Mouse (Mus musculus) cerebellum, postnatal 14 days (tissue): ENCODE results near the gene Tcl1.
"Not testable (repeated sequence)": the region's sequence is repeated elsewhere in the genome, so short reads cannot be mapped to it uniquely, and the experiment has no call there.

Experiments used
- DNase-seq, 2 experiments: peaks; one replicate each; pipeline ENCODE4 v3.0.0; 2021; ENCODE audit warnings: mixed read lengths in 2 of 2

The Tcl1 gene

DNA sequence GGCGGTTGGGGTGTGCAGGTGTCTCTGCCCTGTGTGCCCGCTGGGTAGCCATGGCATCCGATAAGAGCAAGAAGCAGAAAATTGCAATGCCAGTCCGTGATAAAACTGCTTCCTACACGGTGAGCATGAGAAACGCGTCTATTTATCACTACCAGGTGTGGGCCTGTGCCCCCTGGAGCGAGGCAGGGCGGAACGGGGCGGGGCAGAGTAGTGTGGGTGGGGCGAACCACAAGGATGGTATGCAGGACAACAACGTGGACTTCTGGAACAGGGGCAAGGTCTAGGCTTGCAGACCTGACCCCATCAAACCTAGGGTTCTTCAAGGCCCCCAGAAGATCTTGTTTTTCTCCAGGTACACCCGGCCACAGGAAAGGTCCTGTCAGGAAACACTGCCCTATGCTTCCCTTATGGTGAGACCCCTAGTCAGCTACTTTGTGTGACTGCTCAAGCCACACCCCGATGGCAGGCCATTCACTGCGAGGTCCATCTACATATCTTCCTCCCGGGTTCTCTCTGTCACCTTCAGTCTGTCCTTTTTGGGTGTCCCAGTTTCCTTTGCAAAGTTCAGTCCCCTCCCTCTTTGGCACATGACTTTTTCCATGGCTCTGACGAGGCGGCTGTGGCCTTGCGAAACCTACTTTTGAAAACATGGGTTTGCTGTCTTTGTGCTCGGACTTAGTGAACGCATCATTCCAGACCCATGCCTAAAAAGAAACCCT lies at the start of gene Tcl1:
Tcl1 (minus strand) TSS at position 193 of the 719 bp plus-strand sequence.
- DNase-seq = no peak

DNA sequence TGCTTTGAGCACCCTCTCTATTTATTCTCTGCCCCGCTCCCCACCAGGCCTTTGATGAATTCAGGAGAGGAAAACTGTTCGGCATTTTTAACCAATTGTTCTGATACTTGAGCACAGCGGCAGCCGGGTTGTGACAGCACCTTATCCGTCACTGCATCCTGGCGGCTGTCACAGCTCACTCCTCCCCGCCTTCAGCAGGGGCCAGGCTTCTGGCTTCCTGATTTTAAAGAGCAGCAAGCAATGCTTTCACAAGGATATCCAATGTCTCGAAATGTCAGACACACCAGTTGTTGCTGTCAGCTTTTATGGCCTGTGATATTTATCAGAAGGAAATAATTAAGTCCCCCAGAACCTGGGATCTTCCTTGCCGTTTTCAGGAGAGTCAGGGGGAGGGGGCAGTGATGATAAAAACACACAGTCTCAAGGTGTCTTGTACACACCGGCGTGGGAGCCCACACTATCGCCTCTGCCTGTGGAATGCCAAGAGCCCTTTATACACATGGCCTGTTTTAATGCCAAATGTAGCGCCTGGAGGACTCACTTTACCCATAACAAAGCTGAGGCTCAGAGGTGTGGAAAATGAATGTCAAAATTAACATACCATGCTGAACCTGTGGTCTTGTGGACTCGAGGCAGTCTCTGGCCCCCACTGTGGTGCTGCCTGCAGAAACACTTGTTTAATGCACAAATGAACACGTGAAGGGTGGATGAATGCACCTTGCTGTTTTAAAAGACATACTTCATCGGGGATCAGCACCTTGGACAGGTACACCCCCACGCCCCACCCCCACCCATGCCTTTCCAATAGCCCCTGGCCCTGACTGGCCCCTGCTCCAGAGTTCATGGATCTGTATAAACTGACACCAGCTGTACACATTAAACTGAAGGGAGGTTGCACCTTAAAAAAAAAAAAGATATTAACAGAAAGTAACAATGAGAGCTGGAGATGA lies 48.7 kb upstream of the Tcl1 start:
- no peak for DNase-seq

DNA sequence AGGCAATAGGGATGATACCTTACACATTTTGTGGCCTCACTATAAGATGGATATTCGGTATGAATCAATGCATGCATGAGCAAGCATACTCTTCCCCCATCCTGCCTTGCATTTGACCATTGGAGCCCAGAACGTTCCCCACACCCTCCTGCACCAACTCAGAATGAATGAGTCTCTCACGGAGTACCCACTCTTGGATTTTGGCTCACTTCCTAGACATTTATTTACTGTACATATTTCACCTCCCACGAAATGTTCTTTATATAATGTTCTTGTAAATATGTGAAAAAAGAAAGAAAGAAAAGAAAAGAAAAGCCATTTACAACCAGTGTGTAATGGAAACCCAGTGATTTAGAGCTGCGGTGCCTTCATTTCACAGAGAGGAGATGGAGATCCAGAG lies 44.5 kb upstream of the Tcl1 start:
- DNase-seq = no peak

DNA sequence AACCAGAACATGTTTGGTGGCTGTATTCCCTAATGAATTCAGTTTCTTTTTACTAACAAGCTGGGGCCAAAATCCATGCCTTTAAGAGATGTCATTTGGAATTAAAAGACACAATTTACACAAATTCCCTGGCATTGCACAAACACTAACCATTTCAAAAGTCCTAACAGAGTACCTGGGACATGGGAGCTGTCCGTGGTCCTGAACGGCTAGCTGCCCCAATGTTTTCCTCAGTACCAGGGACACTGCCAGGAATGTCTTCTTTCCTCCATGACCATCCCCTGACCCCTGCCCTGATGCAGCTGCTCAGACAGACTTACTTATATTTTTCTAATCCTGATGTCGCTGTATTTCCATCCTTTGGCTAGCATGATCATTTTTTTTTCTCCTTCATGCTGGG lies 43.5 kb upstream of the Tcl1 start:
- no peak for DNase-seq

DNA sequence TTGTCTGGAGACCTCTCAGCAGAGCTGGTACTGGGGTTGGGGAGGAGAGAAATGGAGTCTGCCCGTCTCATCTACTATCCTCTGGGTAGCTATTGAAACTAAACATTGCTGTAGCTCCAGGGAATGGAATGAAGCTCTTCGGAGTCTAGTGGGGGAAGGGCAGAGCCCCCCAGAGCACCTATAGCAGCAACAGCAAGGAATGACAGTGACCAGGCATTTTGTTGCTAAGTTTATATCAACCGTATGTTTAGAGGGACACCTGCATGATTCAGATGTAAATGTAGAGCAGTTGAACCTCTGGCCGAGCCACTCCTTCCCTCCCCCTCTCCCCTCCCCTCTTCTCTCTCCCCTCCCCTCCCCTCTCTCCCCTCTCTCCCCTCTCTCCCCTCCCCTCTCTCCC lies 36.6 kb upstream of the Tcl1 start:
- no peak for DNase-seq

DNA sequence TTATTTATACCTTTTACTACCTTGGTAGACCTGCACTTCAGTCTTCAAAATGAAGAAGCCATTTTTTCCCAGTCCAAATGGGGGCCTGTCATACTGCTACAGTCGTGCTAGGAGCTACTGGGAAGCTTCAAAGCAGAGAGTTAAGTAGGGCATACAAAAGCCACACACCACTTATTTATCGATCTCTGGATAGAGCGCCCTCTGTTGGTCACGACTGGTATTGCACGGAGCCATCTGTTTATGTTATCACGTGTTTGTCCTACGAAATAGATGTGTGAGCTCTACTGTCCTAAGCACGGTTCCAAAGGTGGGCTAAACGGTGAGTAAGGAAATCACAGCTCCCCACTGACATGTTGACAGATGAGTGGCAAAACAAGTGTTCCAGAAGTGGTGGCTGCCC lies 36.2 kb upstream of the Tcl1 start:
- peak; percentile 63 to 74 for DNase-seq

DNA sequence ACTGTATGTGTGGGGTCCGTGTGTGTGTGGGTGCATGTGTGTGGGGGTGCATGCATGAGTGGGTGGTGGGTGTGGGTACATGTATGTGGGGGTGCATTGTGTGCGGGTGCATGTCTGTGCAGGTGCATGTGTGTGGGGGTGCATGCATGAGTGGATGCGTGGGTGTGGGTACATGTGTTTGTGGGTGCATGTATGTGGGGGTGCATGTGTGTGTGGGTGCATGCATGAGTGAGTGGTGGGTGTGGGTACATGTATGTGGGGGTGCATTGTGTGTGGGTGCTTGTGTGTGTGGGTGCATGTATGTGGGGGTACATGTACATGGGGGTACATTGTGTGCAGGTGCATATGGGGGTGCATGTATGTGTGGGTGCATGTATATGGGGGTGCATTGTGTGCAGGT lies 31.2 kb upstream of the Tcl1 start:
- DNase-seq = no peak

DNA sequence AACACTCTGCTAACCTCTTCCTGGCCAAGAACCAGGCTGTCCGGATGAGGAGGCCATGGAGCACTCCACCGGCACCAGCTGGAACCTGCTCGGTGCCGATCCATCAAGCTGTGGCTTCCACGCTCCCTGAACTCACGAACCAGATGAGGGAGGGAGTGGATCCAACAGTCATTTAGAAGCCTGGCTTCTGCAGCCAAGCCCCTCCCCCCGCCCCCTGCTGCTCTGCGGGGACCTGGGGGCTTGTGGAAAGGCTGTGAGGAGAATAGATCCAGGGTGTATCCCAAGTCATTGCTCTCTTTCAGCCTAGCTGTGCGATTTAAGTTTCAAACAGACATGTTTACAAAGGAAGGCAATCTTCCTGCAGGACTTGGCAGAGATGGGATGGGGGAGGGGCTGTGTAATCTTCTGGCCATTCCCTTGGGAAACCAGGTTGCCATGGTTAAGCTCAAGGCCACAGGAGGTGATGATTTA lies 26.2 kb upstream of the Tcl1 start:
- DNase-seq = peak; percentile 48 to 73

DNA sequence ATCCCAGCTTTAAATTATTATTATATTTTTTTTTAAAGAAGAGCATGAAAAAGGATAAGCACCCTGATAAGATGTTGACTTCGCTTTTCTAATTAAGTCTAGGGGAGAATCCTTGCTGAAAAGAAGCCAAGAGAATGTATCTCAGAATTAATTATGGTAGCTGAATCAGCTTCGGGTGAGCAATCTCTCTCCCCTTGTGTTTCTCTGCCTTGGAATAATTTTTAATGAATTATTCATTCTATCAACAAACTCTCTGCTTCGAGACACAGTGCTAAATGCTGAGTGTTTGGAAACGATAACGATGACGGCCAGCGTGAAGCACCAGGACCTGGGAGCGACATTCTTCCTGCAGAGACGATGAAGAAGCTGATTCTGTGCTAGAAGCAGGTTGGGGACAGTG lies 16.5 kb upstream of the Tcl1 start:
- DNase-seq = no peak

DNA sequence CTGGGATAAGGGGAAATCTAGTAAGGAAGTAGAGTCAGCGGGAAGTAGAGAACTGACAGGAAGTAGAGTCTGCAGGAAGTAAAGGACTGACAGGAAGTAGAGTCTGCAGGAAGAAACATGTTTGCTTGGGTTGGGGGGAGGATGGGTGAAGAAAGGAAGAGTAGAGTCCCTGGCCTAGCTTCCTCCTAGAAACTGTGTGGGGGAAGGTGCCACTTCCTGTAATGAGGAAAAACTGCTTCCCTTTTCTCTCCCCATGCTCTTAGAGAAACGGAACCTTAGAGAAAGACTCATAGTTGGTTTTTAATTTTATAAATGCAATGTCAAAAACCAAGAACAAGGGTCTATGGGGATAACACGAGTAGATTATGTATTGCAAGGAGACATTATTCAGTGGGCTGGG lies 12.5 kb upstream of the Tcl1 start:
- DNase-seq = no peak

DNA sequence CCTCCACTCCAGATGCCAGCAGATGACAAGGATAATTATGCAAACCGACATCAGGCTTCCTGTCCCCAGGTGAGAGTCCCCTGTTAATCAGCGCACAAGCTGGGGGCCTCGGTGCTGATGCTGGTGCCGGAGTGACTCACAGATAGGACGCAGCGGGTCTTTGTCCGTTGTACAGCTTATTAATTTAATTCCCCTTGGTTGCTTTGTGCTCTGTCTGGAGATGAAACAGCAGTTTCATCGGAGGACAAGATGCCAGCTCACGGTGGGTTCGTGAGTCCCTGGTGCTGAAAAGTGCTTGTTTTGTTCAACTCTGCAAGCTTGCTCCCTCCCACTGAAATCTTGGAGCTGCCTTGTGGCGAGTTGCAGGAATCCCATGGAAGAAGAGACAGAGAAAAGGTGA lies 11.8 kb upstream of the Tcl1 start:
- DNase-seq = no peak

DNA sequence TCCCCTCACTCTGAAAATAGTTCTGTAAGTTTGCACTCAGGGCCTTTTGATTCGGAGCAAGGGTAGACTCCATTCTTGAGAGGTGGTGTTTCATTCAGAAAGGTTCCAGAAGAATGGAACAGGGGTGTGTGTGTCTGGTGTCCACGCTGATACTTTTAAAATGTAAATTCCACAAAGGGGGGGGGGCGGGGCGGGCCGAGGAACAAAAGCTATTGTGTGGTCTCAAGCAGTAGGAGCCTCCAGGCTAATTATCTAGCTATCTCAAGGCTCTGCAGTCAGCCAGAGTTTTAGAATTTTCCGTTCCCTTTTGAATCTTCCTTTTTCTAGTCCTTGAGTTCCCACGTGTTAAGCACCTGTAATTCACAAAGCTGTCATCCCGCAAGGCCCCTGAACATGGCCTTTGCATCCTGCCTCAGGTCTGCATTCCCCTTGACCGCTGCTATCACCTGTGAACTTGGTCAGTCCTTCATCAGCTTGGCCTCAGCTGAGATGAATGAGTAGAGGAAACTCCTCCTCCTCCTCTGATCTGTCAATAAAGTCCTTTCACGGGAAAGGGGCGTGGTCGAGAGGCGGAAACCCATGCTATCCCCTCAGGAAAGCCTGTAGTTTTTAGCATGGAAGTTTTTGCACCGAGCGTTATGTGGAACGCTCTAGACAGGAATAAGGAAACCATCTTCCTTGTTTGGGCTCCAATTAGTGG lies 2.2 kb upstream of the Tcl1 start:
- no peak for DNase-seq

DNA sequence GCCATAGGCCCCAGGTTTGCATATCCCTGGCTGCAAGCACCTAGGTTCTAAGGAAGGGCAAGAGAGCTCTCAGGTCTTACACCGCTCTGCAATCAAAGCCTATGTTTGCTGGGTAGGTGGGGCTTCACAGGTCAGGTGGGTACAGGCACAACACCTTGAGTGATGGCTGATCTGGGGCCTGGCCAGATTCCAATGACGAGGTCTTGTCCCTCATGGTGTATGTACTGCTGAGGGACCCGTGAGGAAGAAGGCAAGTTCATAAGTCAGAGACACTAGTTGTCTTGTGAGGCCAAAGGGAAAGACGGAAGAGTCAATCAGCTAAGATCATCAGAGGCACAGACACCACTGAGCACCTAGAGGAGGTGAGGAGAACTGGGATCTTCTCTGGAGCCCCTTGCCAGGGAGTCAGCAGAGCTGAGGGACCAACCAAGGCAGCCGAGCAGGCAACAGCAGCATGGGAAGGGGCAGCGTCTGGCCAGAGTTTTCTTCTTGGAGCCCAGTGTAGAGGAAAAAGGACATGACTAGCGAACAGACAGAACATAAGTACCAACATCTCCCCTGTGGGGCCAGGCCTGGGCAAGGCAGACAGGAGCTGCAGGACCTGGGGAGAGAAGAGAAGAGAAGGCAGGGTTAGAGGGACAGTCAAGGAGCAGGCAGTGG lies 5.4 kb downstream of the Tcl1 start:
- no peak for DNase-seq

DNA sequence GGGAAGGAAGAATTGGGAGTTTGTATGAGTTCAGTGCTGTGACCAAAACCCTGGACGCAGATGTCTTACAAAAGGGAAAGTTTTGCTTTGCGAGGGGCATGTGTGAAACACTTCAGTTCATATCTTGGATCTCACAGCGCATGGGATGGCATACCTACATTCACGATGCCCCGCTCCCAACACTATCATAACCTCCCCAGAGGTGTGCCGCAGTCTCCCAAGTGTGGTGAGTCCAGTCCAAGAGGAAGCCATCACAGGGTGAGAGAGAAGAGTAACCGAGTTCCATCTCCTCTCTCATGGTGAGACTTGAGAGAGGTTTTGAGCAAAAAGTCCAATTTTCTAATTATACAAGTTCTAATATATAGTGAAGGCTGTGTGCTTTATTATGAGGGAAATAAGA lies 13.4 kb downstream of the Tcl1 start:
- DNase-seq = no peak

DNA sequence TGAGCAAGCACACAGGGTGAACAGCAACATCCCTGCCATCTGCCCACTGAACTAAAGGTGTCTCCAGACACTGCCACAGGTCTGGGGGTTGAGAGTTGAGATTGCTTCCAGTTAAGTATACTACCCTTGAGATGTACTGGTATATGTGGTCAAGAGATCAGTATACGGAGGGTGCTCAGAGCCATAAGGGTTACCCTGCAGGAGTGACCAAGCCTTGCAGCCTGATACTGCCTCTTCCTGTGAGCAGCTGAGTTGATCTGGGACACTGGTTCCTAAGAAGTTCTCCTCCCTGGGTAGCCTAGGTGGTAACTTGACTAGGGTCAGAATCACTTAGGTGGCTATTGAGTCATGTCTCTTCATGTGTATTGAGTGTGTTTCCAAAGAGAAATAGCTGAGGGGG lies 14.2 kb downstream of the Tcl1 start:
- no peak for DNase-seq

DNA sequence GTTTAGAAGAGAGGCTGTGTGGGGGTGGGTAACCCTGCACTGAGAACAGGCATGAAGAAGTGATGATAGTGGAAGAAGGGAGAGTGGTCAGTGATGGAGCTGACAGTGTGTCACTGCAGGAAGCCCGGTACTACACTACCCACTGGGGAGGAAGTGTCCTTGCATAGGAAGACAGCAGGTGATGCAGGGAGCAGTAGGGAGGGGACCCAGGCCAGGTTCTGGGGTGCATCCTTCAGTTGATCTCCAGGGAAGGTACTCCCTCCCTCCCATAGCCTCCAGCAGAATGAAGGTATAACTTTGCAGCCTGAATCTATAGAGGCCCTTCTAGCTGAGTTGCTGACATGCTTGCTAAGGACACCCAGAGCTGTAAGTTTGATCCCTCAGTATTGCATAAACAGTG lies 15.5 kb downstream of the Tcl1 start:
- no peak for DNase-seq

DNA sequence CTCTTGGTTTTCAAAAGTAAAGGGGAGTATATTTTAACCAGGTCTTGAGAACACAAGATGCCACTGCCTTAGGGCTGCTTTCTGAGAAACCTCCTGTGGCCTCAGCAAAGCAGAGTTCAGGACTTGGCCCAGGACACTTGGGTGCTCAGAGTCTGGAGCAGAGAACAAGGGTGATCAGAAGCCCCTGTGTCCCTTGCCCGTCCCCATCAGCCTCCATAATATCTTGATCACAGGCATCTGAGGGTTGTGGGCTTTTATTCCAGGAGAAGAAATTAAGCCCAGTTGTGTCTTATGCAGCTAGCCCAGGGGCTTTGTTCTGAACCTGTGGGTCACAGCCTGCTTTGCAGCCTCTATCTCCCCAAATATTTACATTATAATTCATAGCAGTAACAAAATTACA lies 20.9 kb downstream of the Tcl1 start, which contains the start of gene Tcl1b4:
Tcl1b4 (plus strand) TSS at position 301 of the 400 bp plus-strand sequence.
- not testable (repeated sequence) for DNase-seq

DNA sequence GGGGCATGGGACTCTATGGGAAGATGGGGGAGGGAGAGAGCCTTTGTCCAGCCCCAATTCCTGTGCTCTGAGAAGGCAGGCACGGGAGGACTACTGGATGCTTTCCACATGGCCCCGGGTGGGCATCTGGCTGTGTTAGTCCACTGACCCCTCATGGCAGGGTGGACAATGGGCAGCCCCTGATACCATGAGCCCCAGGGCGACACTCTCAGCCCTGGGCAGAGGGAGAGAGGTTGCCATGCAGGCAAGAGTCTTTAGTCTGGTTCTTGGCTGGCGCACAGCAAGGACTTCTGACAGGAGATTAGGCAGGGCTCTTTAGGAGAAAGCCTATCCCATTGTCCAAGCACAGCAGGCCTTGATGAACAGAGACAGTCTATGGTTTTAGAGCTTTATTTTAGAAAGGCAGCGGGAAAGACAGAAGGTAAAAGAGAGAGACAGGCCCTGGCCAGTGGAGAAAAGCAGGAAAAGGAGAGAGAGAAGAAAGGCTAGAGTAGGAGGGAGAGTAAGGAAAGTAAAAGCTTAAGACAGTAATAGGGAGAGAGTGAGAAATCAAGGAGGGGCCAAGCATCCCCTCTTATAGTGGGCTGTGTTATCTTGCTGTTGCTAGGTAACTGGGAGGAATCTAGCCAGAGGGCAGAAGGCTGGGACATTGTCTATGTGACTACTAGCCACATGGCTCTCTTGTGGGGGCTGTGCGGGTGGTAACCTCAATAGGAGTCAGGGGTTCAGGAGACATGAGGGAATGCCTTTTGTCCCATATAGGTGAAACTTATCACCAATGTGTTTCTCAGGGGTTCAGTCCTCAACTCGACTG lies 22.7 kb downstream of the Tcl1 start:
- DNase-seq = not testable (repeated sequence)

DNA sequence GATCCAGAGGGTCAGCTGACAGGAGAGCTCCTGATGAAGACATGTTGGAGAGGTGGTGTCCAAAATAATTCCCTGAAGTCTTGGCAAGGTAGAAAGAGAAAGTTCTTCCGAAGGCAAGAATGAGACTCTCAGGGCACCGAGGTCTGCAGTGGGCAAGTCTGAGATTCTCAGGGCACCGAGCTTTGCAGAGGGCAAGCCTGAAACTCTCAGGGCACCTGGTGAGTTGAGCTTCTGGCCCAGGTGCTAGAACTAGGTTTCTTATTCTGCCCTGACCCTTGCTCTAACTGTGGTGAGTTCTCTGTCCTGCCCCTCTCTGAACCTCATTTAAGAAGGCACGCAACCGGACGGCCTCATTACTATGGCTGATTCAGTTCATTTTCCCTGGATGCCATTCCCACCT lies 31.9 kb downstream of the Tcl1 start, which contains the start of gene Tcl1b3:
Tcl1b3 (plus strand) TSS at position 301 of the 400 bp plus-strand sequence.
- DNase-seq = not testable (repeated sequence)

DNA sequence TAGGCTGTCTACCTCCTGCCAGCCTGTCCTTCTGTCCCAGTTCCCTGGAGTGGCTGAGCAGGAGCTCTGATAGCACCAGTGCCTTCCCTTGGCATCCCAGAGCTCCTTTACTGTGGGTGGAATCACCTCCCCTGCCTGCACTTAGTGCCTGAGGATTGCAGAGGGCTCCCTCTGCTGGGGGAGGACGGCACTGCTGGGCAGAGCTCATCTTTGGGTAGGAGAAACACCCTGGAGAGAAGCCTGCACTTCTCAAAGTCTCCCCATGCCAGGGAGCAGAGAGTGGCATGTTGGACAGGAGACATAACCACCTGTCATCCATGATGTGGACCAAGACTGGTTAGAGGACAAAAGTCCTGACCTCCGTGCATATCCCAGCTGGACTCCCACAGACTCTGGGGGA lies 33.6 kb downstream of the Tcl1 start:
- peak; percentile 42 to 51 for DNase-seq

DNA sequence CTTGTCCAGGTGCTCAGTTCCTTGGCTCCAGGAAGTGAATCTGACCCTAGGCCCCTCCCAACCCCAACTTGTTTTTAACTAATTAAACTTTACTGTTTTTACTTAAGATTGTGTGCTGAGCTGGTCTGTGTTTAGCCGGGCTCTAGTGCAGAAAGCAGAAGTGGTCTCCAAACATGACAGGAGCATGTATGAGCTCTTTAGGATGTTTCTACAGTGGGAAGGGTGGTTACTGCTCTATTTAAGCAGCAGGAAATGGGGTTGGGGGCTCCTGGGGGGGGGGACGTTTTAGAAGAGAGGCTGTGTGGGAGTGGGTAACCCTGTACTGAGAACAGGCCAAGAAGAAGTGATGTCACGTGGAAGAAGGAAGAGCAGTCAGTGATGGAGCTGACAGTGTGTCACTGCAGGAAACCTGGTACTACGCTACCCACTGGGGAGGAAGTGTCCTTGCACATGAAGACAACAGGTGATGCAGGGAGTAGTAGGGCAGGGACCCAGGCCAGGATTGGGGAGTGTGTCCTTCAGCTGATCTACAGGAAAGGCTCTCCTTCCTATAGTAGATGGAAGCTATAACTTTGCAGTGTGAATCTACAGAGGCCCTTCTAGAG lies 41.5 kb downstream of the Tcl1 start:
- not testable (repeated sequence) for DNase-seq
